Mouse (Mus musculus) right cerebral cortex, adult 18-20 months (tissue): Measurements from ENCODE around the gene Cap1.
"Not testable (repeated sequence)": the region's sequence is repeated elsewhere in the genome, so short reads cannot be mapped to it uniquely, and the experiment has no call there.

Experiments used
- DNase-seq: peaks from one replicate; pipeline ENCODE4 v3.0.0; 2022; ENCODE audit warnings: mixed read lengths

Cap1 gene

GRCm38 (mm10) chr4:122836403-122836775, 49.5 kb downstream of the Cap1 start:
- no peak for DNase-seq

- peak; percentile 95 for DNase-seq
These were observed 50.1 kb downstream of the Cap1 start, which contains the start of gene Ppt1 for GRCm38 (mm10) chr4:122835530-122836402. TSS of gene Ppt1 (plus strand) at chr4:122836242.

- DNase-seq, result no peak
These were observed 54.0 kb downstream of the Cap1 start for GRCm38 (mm10) chr4:122831888-122832287.

GRCm38 (mm10) chr4:122829339-122829738, 56.5 kb downstream of the Cap1 start:
- DNase-seq, result no peak

- no peak for DNase-seq
These were observed 58.2 kb downstream of the Cap1 start for GRCm38 (mm10) chr4:122827651-122828050.

GRCm38 (mm10) chr4:122820941-122821340, 64.9 kb downstream of the Cap1 start:
- not testable (repeated sequence) for DNase-seq

GRCm38 (mm10) chr4:122816202-122816601, 69.7 kb downstream of the Cap1 start:
- DNase-seq, result no peak

GRCm38 (mm10) chr4:122811824-122812223, 74.0 kb downstream of the Cap1 start:
- no peak for DNase-seq

- no peak for DNase-seq
These were observed 74.7 kb downstream of the Cap1 start for GRCm38 (mm10) chr4:122811180-122811579.
